Mouse (Mus musculus) sigmoid colon, adult 10 weeks (tissue): Measurements from ENCODE around the gene AC161166.1. TPM values are rescaled to one million over a fixed set of nuclear protein-coding genes. Genes with fewer than 3 reads are reported as not detected.

Source experiments
- polyA plus RNA-seq: library from polyadenylated mRNA; stranded (reverse); fragments of 350-450 nt; fragmentation: Illumina TruSeq; extraction: RNeasy Lipid Tissue Mini Kit (QIAGEN cat#74804); gene quantifications from one replicate; pipeline ENCODE4 v1.2.3, GENCODE M21; 2014; ENCODE audit warnings: low read depth, low replicate concordance

The AC161166.1 gene
- not detected for polyA plus RNA-seq

DNA sequence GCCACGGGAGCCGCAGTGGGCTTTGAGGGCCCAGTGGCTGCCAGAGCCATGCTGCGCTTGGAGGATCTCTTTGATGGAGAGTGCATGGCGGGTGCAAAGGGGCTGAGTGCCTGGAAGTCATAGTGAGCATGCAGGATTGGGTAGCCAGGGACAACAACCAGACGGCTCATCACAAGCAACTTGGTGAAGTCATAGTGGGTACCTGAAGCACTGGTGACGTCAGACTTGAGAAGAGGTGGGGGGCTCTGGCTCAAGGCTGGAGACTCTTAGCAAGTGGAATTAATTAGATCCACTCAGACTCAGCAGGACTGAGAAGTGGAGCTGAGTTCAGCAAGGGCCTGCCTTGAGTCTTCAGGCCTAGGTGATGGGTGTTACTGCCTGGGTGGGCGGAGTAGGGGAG, at the start of gene AC161166.1:
TSS of gene AC161166.1 (minus strand) at position 101 of the 400 bp plus-strand sequence.

DNA sequence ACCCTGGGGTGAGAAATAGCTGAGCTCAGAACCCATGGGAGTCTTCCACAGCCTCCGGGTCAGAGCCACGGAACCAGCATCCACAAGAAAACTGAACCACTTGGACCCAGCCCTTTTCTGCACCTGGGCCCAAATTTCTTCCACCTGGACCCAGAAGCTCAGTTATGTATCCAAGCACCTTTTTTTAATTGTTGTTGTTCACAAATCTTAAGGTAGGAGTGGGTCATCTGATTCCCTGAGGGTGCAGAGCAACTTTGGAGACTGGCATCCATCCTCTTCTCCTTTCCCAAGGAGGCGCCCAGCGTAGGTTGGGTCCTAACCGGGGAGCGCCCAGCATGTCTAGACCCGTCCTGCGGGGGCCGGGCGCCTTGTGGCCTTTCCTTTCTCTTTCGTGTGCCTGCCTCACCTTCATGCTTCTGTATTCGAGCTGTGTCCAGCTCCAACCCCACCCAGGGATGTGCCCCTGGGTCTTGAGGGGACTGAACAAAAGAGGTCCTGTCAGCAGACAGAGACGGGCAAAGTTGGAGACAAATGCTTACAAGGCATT, 33.9 kb upstream of the AC161166.1 start, which contains the start of the genes Pinlyp and Xrcc1:
TSS of gene Pinlyp (minus strand) at position 51 of the 547 bp plus-strand sequence.
TSS of gene Xrcc1 (plus strand) at position 222 of the 547 bp plus-strand sequence.

DNA sequence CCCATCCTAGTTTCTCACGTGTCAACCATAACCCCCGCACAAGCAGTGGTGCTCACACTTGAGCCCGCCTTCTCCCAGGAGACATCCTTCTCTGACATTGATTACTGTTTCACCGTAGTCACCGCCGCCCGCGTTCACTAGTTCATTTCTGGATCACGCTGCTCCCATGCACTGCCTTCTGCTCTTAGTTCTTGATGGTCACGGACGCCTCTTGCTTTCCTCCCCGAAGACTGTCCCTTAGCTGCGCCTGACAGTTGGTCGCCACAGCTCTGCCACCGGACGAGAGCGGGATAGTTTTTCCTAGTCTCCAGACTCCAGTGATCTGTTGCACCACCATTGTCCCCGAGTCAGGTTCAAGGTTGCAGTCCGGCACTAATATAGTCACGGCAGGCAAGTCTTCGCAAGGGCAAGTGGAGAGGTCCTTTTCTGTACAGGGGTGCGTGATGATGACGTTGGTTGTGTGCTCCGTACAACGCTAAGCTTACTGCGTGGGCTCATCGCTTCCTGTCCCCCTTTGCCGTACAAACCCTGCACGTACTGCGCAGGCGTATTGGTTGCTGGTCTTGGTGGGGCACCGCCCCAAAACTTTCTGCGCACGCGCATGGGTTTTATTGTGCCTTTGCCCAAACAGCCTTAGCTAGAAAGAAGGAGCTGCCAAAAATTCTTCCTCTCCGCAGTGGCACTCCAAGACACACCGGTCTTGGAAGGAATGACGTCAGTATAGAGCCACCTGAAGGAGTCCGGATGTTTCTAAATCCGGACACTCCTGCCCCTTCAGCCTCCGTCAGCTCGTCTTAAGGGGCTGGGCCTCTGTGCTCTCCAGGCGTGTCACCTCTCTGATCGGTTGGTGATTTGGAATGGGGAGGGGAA, 18.0 kb upstream of the AC161166.1 start, which contains the start of gene Irgq:
TSS of gene Irgq (plus strand) at position 628 of the 870 bp plus-strand sequence.

DNA sequence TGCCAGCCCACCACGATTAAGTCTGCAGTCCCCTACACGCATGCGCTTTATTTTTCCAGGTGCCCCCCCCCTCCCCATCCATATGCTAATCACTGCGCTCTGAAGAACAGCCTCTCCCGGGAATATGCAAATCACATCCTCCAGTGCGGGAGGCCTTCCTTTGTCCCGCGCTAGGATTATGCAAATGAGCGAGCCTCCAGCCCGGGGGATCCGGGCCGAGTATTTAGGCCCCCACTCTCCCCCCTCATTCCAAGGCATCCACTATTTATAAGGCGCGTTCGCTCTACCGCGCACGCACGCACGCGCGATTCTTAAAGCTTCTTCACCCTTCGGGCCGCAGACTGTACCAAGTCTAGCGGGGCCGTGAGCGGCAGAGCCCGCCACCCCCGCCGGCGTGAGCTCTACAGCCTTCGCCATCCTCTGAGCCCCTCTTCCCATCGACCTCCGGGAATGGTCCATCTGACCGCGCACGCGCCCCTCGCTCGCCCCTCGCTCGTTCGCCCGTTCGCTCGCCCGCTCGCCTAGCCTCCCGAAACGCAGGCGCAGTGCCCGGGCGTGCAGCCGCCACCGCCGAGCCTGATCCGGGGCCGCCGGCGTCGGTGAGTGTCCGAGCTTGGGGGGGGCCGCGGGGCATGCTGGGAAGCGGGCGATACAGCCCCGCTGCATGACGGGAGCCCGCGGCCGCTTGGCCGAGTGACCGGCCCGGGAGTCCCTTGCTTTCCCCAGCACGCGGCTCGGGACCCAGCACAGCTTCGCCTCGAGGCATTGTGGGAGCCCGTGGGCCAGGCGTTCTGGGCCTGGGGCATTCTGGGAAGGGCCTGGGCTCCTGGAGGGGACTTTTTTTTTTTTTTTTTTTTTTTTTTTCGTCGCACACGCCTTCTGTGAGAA, 5.2 kb downstream of the AC161166.1 start, which contains the start of gene Zfp428:
TSS of gene Zfp428 (plus strand) at position 169 of the 888 bp plus-strand sequence.

DNA sequence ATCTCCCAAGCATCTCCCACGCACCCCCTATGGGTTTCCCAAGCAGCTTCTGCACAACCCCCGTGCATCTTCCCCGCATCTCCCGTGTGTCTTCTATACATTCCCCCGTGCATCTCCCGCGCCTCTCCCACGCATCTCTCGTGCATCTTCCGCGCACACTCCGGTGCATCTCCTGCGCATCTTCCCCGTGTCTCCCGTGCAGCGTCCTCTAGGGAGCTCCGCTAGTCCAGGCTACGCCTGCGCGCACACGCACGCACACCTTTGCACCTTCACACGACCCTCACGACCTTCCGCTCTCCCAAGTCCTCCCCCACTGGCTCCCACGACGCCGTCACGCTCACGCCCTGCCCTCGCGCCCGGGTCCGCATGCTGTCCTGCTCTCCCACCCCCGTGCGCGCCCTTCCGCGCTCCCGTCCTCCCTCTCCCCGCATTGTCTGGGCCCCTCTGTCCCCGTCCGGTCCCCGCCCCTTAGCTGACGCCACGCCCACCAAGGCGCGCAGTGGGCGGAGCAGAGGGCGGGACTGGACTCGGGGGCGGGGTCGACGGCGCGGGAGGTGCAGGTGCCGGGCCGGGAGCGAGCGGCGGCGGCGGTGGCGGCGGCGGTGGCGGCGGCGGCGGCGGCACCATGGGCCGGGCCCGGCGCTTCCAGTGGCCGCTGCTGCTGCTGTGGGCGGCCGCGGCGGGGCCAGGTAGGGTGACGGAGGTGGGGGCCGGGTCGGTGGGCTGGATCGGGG, 30.6 kb downstream of the AC161166.1 start, which contains the start of gene Cadm4:
TSS of gene Cadm4 (plus strand) at position 550 of the 734 bp plus-strand sequence.

DNA sequence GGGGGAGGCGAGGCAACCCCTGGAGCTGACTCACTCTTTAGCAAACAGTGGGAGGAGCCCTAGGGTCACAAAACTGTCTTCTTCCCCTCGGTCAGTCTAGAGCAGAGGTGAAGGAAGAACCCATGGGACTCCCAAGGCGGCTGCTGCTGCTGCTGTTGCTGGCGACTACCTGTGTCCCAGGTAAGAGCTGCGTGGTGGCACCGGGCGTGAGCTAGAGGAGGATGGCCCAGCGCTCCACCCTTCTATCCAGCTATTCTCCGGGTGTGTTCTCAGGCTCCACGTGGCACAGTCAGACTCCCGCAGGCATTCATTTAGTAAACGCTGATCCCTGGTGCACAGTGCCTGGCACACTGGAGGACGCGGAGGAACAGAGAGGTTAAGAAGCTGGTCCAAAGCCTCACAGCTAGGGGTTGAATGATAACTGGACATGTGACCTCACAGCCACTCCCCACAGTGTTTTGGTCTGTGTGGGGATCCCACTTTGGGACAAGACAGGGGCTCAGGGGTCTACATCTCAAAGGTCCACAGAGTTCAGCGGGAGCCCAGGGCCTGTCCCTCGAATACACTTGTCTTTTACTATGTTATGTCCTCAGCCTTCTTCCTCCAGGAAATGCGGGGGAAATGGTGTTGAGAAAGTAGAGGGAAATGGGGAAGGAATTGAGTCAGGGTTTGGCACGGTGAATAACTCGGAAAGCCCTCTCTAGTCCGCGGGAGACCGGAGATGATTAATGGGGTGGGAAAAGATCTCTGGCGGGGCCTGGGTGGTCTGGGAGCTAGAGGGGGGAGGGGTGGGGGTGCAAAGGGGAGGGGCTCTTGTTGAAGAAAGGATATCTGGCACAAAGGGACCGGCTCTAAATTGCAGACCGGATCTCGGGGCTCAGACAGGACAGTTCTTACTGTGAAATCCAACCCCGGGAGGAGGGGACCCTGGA, 49.6 kb downstream of the AC161166.1 start, which contains the start of gene Plaur:
TSS of gene Plaur (plus strand) at position 97 of the 932 bp plus-strand sequence.

Other genes with a start within 250 kb of the AC161166.1 start
- 3.0 TPM for gene Zfp93, start 242.0 kb downstream of the AC161166.1 start, polyA plus RNA-seq
- gene Zfp61, start 211.2 kb downstream of the AC161166.1 start, polyA plus RNA-seq: 6.9 TPM
- gene Zfp94, start 195.8 kb downstream of the AC161166.1 start, polyA plus RNA-seq: 0.85 TPM
- gene Tescl, start 178.5 kb downstream of the AC161166.1 start, polyA plus RNA-seq: not detected
- not detected for gene Lypd5, start 163.3 kb downstream of the AC161166.1 start, polyA plus RNA-seq
- gene Kcnn4, start 142.2 kb downstream of the AC161166.1 start, polyA plus RNA-seq: 1.0 TPM
- gene Smg9, start 112.8 kb downstream of the AC161166.1 start, polyA plus RNA-seq: not detected
- not detected for gene Irgc1, start 60.2 kb downstream of the AC161166.1 start, polyA plus RNA-seq
- gene Plaur, start 50.0 kb downstream of the AC161166.1 start, polyA plus RNA-seq: 1.7 TPM
- gene Cadm4, start 30.4 kb downstream of the AC161166.1 start, polyA plus RNA-seq: 0.19 TPM
- gene Zfp428, start 5.4 kb downstream of the AC161166.1 start, polyA plus RNA-seq: not detected
- gene Irgq, start 18.2 kb upstream of the AC161166.1 start, polyA plus RNA-seq: 7.1 TPM
- not detected for gene Pinlyp, start 33.7 kb upstream of the AC161166.1 start, polyA plus RNA-seq
- 1.5 TPM for gene Xrcc1, start 33.8 kb upstream of the AC161166.1 start, polyA plus RNA-seq
- 15.0 TPM for gene Ethe1, start 75.1 kb upstream of the AC161166.1 start, polyA plus RNA-seq
- not detected for gene Zfp575, start 75.2 kb upstream of the AC161166.1 start, polyA plus RNA-seq
- not detected for gene Phldb3, start 98.3 kb upstream of the AC161166.1 start, polyA plus RNA-seq
- not detected for gene Lypd3, start 124.1 kb upstream of the AC161166.1 start, polyA plus RNA-seq
- not detected for gene Tex101, start 164.2 kb upstream of the AC161166.1 start, polyA plus RNA-seq
- gene BC049730, start 196.8 kb upstream of the AC161166.1 start, polyA plus RNA-seq: not detected
- not detected for gene Gm4763, start 214.5 kb upstream of the AC161166.1 start, polyA plus RNA-seq
- 7.5 TPM for gene Cd177, start 247.9 kb upstream of the AC161166.1 start, polyA plus RNA-seq